Mouse (Mus musculus) midbrain, embryonic 14.5 days (tissue): ENCODE measurements around the gene Prr5l. TPM values are rescaled to one million over a fixed set of nuclear protein-coding genes. Genes with fewer than 3 reads are reported as not detected.
A peak's percentile ranks its signal among the peaks of the same experiment; 100 is the strongest.

Experiments
- ATAC-seq: fragments of 200-750 bp; cut with Nextera tagmentation; 2 replicates; pipeline ENCODE4 v1.8.0; 2017; ENCODE audit warnings: moderate number of reproducible peaks, moderate library complexity; ENCODE audit not compliant: low FRiP score, low TSS enrichment
- DNase-seq: peaks from one replicate; pipeline ENCODE4 v3.0.0-alpha.2; 2015
- H3K27ac ChIP-seq: fragments of 300-500 bp; sonication (generic); replicated peaks from 2 replicates; pipeline ENCODE4 v1.5.1; 2014; ENCODE audit warnings: mild to moderate bottlenecking, low read depth, low read length, moderate library complexity
- H3K27me3 ChIP-seq: fragments of 300-500 bp; sonication (generic); 2 replicates; pipeline ENCODE4 v1.6.1; 2014; ENCODE audit warnings: low read length, control low read depth, mixed read lengths; ENCODE audit not compliant: control insufficient read depth, insufficient read depth
- H3K36me3 ChIP-seq: fragments of 300-500 bp; sonication (generic); 2 replicates; pipeline ENCODE4 v1.6.1; 2014; ENCODE audit warnings: low read length, control low read depth; ENCODE audit not compliant: control insufficient read depth, insufficient read depth
- H3K4me1 ChIP-seq: fragments of 300-500 bp; sonication (generic); 2 replicates; pipeline ENCODE4 v1.6.1; 2014; ENCODE audit warnings: mild to moderate bottlenecking, antibody characterized with exemption, low read length, control low read depth; ENCODE audit not compliant: control insufficient read depth, insufficient read depth
- H3K4me2 ChIP-seq: fragments of 300-500 bp; sonication (generic); 2 replicates; pipeline ENCODE4 v1.6.1; 2014; ENCODE audit warnings: mild to moderate bottlenecking, low read length, moderate library complexity
- H3K4me3 ChIP-seq: fragments of 300-500 bp; sonication (generic); replicated peaks from 2 replicates; pipeline ENCODE4 v1.5.1; 2014; ENCODE audit warnings: low read depth, low read length
- H3K9ac ChIP-seq: fragments of 300-500 bp; sonication (generic); replicated peaks from 2 replicates; pipeline ENCODE4 v1.6.1; 2014; ENCODE audit warnings: mild to moderate bottlenecking, low read length, moderate library complexity
- H3K9me3 ChIP-seq: fragments of 300-500 bp; sonication (generic); 2 replicates; pipeline ENCODE4 v1.6.1; 2016; ENCODE audit warnings: low read length, control low read depth, mixed read lengths; ENCODE audit not compliant: control insufficient read depth
- WGBS: fragments of 180-500 bp; shearing (Covaris S2); extraction: QIAGEN DNeasy Blood & Tissue Kit; methylation state at CpG from one replicate; pipeline ENCODE4 v1.1.7; 2014; 5-methylcytosine and 5-hydroxymethylcytosine counted together
- polyA plus RNA-seq: library from polyadenylated mRNA; unstranded; fragments of >200 nt; fragmentation: Nextera tagmentation; extraction: Ambion mirVana; gene quantifications from 2 replicates; pipeline ENCODE4 v1.2.1, GENCODE M21; 2014

Prr5l gene
- polyA plus RNA-seq, 1 experiment from 2014 or later: 4.9 TPM

DNA sequence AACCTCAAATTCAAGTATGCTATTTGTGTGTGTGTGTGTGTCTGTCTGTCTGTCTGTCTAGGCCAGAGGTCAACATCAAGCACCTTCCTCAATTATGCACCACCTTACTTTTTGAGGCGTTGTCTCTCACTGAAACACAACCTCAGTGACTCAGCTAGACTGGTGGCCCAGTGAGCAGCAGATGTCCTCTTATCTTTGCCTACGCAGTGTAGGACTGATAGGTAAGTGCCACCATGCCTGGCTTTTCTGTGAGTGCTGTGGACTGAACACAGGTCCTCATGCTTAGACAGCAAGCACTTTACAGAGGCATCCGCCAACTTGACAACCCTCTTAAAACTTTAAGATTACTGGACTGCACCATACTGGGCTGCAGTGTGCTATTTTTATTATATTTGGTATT lies 214.1 kb downstream of the Prr5l start:
- H3K9ac ChIP-seq: no peak overlapping the region
- no peak overlapping the region for H3K4me3 ChIP-seq
- no peak overlapping the region for H3K27ac ChIP-seq
- no peak for DNase-seq
- WGBS: 100% methylated on average over 3 of the region's 3 CpGs
- H3K4me2 ChIP-seq: no peak overlapping the region
- no peaks in the 10 kb centered on the region for H3K4me1 ChIP-seq
- no peaks in the 10 kb centered on the region for H3K36me3 ChIP-seq
- no peaks in the 10 kb centered on the region for H3K27me3 ChIP-seq
- no peak for ATAC-seq
- H3K9me3 ChIP-seq: no peaks in the 10 kb centered on the region

GRCm38 (mm10) chr2:101665703-101666092 lies 217.1 kb downstream of the Prr5l start:
- H3K4me2 ChIP-seq: no peak overlapping the region
- no peaks in the 10 kb centered on the region for H3K4me1 ChIP-seq
- no peak overlapping the region for H3K4me3 ChIP-seq
- WGBS: 87% methylated on average over 3 of the region's 3 CpGs
- no peaks in the 10 kb centered on the region for H3K27me3 ChIP-seq
- H3K9me3 ChIP-seq: no peaks in the 10 kb centered on the region
- H3K9ac ChIP-seq: no peak overlapping the region
- H3K36me3 ChIP-seq: no peaks in the 10 kb centered on the region
- 0 out of 2 replicates have a peak overlapping the region, but pooled peaks have one; percentile 37 for H3K27ac ChIP-seq
- ATAC-seq: peak; percentile 34; the same call in 1 of the 2 replicates
- no peak for DNase-seq

DNA sequence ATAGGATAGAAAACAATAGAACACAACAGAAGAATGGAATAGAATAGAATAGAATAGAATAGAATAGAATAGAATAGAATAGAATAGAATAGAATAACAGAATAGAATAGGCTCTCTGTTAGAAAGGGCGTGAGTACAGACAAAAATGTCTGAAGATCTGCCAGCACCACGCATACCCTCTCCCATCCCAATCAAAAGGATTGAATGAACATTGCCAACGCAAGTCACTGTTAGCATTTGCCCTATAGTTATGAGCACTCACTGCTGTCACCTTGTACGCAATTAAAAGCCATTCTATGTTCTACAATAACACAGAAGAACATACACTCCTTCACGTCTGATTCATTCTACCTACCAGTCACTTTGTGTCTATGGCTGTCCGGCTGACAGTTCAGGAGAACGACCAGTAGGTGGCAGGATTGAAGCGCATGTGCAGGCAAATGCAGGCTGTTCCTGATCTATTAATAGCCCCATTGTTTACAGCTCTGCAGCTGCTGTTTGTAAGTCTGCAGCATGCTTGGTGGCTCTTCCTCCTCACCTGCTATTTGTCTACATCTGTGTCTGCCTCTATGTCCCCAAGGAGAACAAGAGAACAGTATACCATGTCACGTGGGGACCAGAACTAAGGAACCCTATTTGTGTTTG lies 217.6 kb downstream of the Prr5l start:
- WGBS: 21% methylated on average over 9 of the region's 9 CpGs
- no peaks in the 10 kb centered on the region for H3K4me1 ChIP-seq
- no peaks in the 10 kb centered on the region for H3K36me3 ChIP-seq
- ATAC-seq (peak; percentile 80), DNase-seq (peak; percentile 89)
- H3K9me3 ChIP-seq: no peaks in the 10 kb centered on the region
- no peak overlapping the region for H3K4me2 ChIP-seq
- H3K9ac ChIP-seq: no peak overlapping the region
- H3K27me3 ChIP-seq: no peaks in the 10 kb centered on the region
- no peak overlapping the region for H3K4me3 ChIP-seq
- H3K27ac ChIP-seq: 0 out of 2 replicates have a peak overlapping the region, but pooled peaks have one; percentile 37

Other genes starting within 250 kb of the Prr5l start
- gene Rag1, start 233.5 kb downstream of the Prr5l start, polyA plus RNA-seq: 0.19 and 0.20 TPM in 2 replicates
- gene B230118H07Rik, start 233.5 kb downstream of the Prr5l start, polyA plus RNA-seq: 46.0 and 49.4 TPM in 2 replicates
- gene Traf6, start 204.6 kb downstream of the Prr5l start, polyA plus RNA-seq: 6.6 and 11.5 TPM in 2 replicates
- gene Commd9, start 3.2 kb upstream of the Prr5l start, polyA plus RNA-seq: 109 and 110 TPM in 2 replicates